Mouse (Mus musculus): ENCODE measurements around the gene Gjc3. TPM values are rescaled to one million over a fixed set of nuclear protein-coding genes. Genes with fewer than 3 reads are reported as not detected.

The Gjc3 gene
- not detected in 2 replicates for polyA plus RNA-seq (2016; fragmentation: Nextera tagmentation; extraction: Ambion mirVana)

- Histone ChIP-seq H3K36me3 (replicated peaks) (no peaks in the 10 kb centered on the region), H3K4me3 (no peak within 1 kb of the TSS), H3K4me1 (0 out of 2 replicates have a peak, but pooled peaks cover 2% of the 10 kb centered on the region), H3K9me3 (no peaks in the 10 kb centered on the region), H3K27ac (no peak within 1 kb of the TSS), H3K27me3 (ENCODE audit: poor library complexity, severe bottlenecking) (no peaks in the 10 kb centered on the region)
- no peak for DNase-seq (ENCODE audit: extremely low spot score, low spot score)
- 56% methylated on average over 8 of the region's 8 CpGs for WGBS
Measured at GRCm38 (mm10) chr5:137962945-137963344, at the start of gene Gjc3. Gene Gjc3 (minus strand): TSS chr5:137963098.

GRCm38 (mm10) chr5:138012382-138012781 is 49.5 kb upstream of the Gjc3 start:
- H3K9me3 ChIP-seq = no peaks in the 10 kb centered on the region
- H3K4me1 ChIP-seq = no peaks in the 10 kb centered on the region
- H3K4me3 ChIP-seq = no peak overlapping the region
- H3K36me3 ChIP-seq (replicated peaks) = no peaks in the 10 kb centered on the region
- no peaks in the 10 kb centered on the region for H3K27me3 ChIP-seq (ENCODE audit: poor library complexity, severe bottlenecking)
- 90% methylated on average over 5 of the region's 5 CpGs for WGBS
- DNase-seq (ENCODE audit: extremely low spot score, low spot score) = no peak
- no peak overlapping the region for H3K27ac ChIP-seq

- Histone ChIP-seq H3K4me3 (no peak overlapping the region), H3K27me3 (ENCODE audit: poor library complexity, severe bottlenecking) (no peaks in the 10 kb centered on the region), H3K27ac (no peak overlapping the region), H3K9me3 (peaks cover 14% of the 10 kb centered on the region), H3K4me1 (no peaks in the 10 kb centered on the region), H3K36me3 (replicated peaks) (no peaks in the 10 kb centered on the region)
- no peak for DNase-seq (ENCODE audit: extremely low spot score, low spot score)
- 90% methylated on average over 5 of the region's 5 CpGs for WGBS
Measured at GRCm38 (mm10) chr5:138009437-138009836, 46.5 kb upstream of the Gjc3 start.

- Histone ChIP-seq H3K9me3 (no peaks in the 10 kb centered on the region; the same call in 1 of the 2 replicates), H3K27me3 (ENCODE audit: poor library complexity, severe bottlenecking) (no peaks in the 10 kb centered on the region), H3K4me3 (no peak overlapping the region), H3K27ac (no peak overlapping the region), H3K4me1 (no peaks in the 10 kb centered on the region), H3K36me3 (replicated peaks) (no peaks in the 10 kb centered on the region)
- DNase-seq (ENCODE audit: extremely low spot score, low spot score) = no peak
- WGBS = 83% methylated on average over 1 of the region's 1 CpGs
Measured at GRCm38 (mm10) chr5:137986351-137986750, 23.5 kb upstream of the Gjc3 start.

GRCm38 (mm10) chr5:137981300-137981699 is 18.4 kb upstream of the Gjc3 start, which contains the start of gene Azgp1:
Gene Azgp1 (plus strand): TSS chr5:137981520.
- no peak for DNase-seq (ENCODE audit: extremely low spot score, low spot score)
- no peak within 1 kb of the TSS for H3K4me3 ChIP-seq
- H3K36me3 ChIP-seq (replicated peaks) = no peaks in the 10 kb centered on the region
- WGBS = 85% methylated on average over 4 of the region's 4 CpGs
- no peak within 1 kb of the TSS for H3K27ac ChIP-seq
- no peaks in the 10 kb centered on the region; the same call in 1 of the 2 replicates for H3K9me3 ChIP-seq
- H3K27me3 ChIP-seq (ENCODE audit: poor library complexity, severe bottlenecking) = no peaks in the 10 kb centered on the region
- no peaks in the 10 kb centered on the region for H3K4me1 ChIP-seq

GRCm38 (mm10) chr5:137979081-137979480 is 16.2 kb upstream of the Gjc3 start:
- no peak for DNase-seq (ENCODE audit: extremely low spot score, low spot score)
- H3K36me3 ChIP-seq (replicated peaks) = no peaks in the 10 kb centered on the region
- H3K27ac ChIP-seq = no peak overlapping the region
- no peaks in the 10 kb centered on the region for H3K27me3 ChIP-seq (ENCODE audit: poor library complexity, severe bottlenecking)
- H3K9me3 ChIP-seq = no peaks in the 10 kb centered on the region; the same call in 1 of the 2 replicates
- H3K4me1 ChIP-seq = no peaks in the 10 kb centered on the region
- 71% methylated on average over 2 of the region's 2 CpGs for WGBS
- H3K4me3 ChIP-seq = no peak overlapping the region

GRCm38 (mm10) chr5:137977291-137977690 is 14.4 kb upstream of the Gjc3 start:
- WGBS = 44% methylated on average over 1 of the region's 1 CpGs
- Histone ChIP-seq H3K4me1 (no peaks in the 10 kb centered on the region), H3K4me3 (no peak overlapping the region), H3K9me3 (no peaks in the 10 kb centered on the region), H3K36me3 (replicated peaks) (no peaks in the 10 kb centered on the region), H3K27me3 (ENCODE audit: poor library complexity, severe bottlenecking) (no peaks in the 10 kb centered on the region), H3K27ac (no peak overlapping the region)
- no peak for DNase-seq (ENCODE audit: extremely low spot score, low spot score)

- Histone ChIP-seq H3K4me3 (no peak overlapping the region), H3K4me1 (no peaks in the 10 kb centered on the region), H3K9me3 (no peaks in the 10 kb centered on the region), H3K27me3 (ENCODE audit: poor library complexity, severe bottlenecking) (no peaks in the 10 kb centered on the region), H3K27ac (no peak overlapping the region), H3K36me3 (replicated peaks) (no peaks in the 10 kb centered on the region)
- DNase-seq (ENCODE audit: extremely low spot score, low spot score) = no peak
- 74% methylated on average over 1 of the region's 1 CpGs for WGBS
Measured at GRCm38 (mm10) chr5:137975434-137975833, 12.5 kb upstream of the Gjc3 start.

- Histone ChIP-seq H3K27me3 (ENCODE audit: poor library complexity, severe bottlenecking) (no peaks in the 10 kb centered on the region), H3K36me3 (replicated peaks) (no peaks in the 10 kb centered on the region), H3K9me3 (no peaks in the 10 kb centered on the region), H3K4me3 (no peak overlapping the region), H3K4me1 (no peaks in the 10 kb centered on the region), H3K27ac (no peak overlapping the region)
- no peak for DNase-seq (ENCODE audit: extremely low spot score, low spot score)
- WGBS = 74% methylated on average over 3 of the region's 3 CpGs
Measured at GRCm38 (mm10) chr5:137974724-137975123, 11.8 kb upstream of the Gjc3 start.

GRCm38 (mm10) chr5:137973738-137974137 is 10.8 kb upstream of the Gjc3 start:
- Histone ChIP-seq H3K36me3 (replicated peaks) (no peaks in the 10 kb centered on the region), H3K27ac (no peak overlapping the region), H3K27me3 (ENCODE audit: poor library complexity, severe bottlenecking) (no peaks in the 10 kb centered on the region), H3K4me3 (no peak overlapping the region), H3K9me3 (no peaks in the 10 kb centered on the region), H3K4me1 (no peaks in the 10 kb centered on the region)
- WGBS = 66% methylated on average over 3 of the region's 3 CpGs
- DNase-seq (ENCODE audit: extremely low spot score, low spot score) = no peak

- Histone ChIP-seq H3K27ac (no peak overlapping the region), H3K4me3 (no peak overlapping the region), H3K4me1 (no peaks in the 10 kb centered on the region), H3K27me3 (ENCODE audit: poor library complexity, severe bottlenecking) (no peaks in the 10 kb centered on the region), H3K36me3 (replicated peaks) (no peaks in the 10 kb centered on the region), H3K9me3 (no peaks in the 10 kb centered on the region)
- WGBS = 66% methylated on average over 2 of the region's 2 CpGs
- DNase-seq (ENCODE audit: extremely low spot score, low spot score) = no peak
Measured at GRCm38 (mm10) chr5:137973161-137973560, 10.3 kb upstream of the Gjc3 start.

- H3K4me1 ChIP-seq = 0 out of 2 replicates have a peak, but pooled peaks cover 2% of the 10 kb centered on the region
- DNase-seq (ENCODE audit: extremely low spot score, low spot score) = no peak
- no peaks in the 10 kb centered on the region for H3K9me3 ChIP-seq
- no peaks in the 10 kb centered on the region for H3K36me3 ChIP-seq (replicated peaks)
- H3K27ac ChIP-seq = no peak overlapping the region
- H3K4me3 ChIP-seq = no peak overlapping the region
- no peaks in the 10 kb centered on the region for H3K27me3 ChIP-seq (ENCODE audit: poor library complexity, severe bottlenecking)
Measured at GRCm38 (mm10) chr5:137966492-137966891, 3.6 kb upstream of the Gjc3 start.

GRCm38 (mm10) chr5:137956404-137956803 is 6.5 kb downstream of the Gjc3 start:
- no peak for DNase-seq (ENCODE audit: extremely low spot score, low spot score)
- WGBS = 93% methylated on average over 3 of the region's 3 CpGs
- Histone ChIP-seq H3K4me3 (no peak overlapping the region), H3K36me3 (replicated peaks) (no peaks in the 10 kb centered on the region), H3K9me3 (no peaks in the 10 kb centered on the region), H3K4me1 (no peaks in the 10 kb centered on the region), H3K27ac (no peak overlapping the region), H3K27me3 (ENCODE audit: poor library complexity, severe bottlenecking) (no peaks in the 10 kb centered on the region)

- Histone ChIP-seq H3K9me3 (no peaks in the 10 kb centered on the region), H3K4me1 (no peaks in the 10 kb centered on the region), H3K27ac (no peak overlapping the region), H3K4me3 (no peak overlapping the region), H3K36me3 (replicated peaks) (no peaks in the 10 kb centered on the region), H3K27me3 (ENCODE audit: poor library complexity, severe bottlenecking) (no peaks in the 10 kb centered on the region)
- WGBS = 44% methylated on average over 6 of the region's 6 CpGs
- DNase-seq (ENCODE audit: extremely low spot score, low spot score) = no peak
Measured at GRCm38 (mm10) chr5:137951218-137951617, 11.7 kb downstream of the Gjc3 start.

All from forebrain, embryonic 10.5 days (tissue).